Mouse (Mus musculus): Measurements from ENCODE around the gene Olfr799.

Olfr799 gene

GRCm38 (mm10) chr10:129637184-129637583, at the start of gene Olfr799:
Gene Olfr799, plus strand, starts transcription at chr10:129637484.
- DNase-seq = no peak

DNA sequence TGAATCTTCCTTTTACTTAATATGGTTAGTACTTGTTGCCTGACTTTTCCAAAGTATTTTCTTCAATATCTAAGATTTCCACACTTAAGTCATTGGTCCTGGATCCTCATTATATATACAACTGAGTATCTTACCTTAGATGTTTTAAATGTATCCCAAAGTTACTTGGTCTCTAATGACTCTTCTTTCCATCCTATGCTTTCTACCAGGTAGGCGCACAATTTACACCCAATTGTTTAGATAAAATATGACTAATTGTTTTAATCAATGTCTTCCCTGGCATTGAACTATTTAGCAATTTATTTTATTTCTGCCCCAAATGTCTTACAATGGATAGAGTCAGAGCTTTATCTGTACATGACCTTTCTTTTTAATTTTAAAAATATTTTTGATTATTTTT, 24.8 kb upstream of the Olfr799 start, which contains the start of gene Olfr796:
Olfr796 (minus strand) TSS at position 101 of the 400 bp plus-strand sequence.
- DNase-seq = no peak

GRCm38 (mm10) chr10:129621724-129622123, 15.6 kb upstream of the Olfr799 start:
- DNase-seq = no peak

- no peak for DNase-seq
These were observed 14.0 kb upstream of the Olfr799 start for GRCm38 (mm10) chr10:129623251-129623650.

DNA sequence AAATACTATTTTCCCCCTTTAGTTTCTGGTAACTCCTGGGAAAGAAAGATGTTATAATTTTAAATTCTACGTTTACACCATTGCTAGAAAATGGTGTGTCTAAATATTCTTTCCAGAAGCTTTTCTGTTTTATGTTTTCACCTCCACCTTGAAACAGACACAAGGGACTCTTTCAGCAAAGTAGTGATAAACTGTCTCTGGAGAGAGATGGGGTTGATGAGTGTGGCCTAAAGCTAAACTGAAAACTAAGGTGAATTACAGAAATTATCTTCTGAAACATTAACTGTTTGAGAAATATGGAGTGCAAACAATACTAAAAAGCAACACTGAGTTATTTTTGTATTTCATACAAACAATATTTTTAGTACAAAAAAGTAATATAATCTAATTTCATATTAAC, 9.4 kb upstream of the Olfr799 start, which contains the start of gene Olfr798:
Olfr798 (minus strand) TSS at position 101 of the 400 bp plus-strand sequence.
- DNase-seq = no peak

DNA sequence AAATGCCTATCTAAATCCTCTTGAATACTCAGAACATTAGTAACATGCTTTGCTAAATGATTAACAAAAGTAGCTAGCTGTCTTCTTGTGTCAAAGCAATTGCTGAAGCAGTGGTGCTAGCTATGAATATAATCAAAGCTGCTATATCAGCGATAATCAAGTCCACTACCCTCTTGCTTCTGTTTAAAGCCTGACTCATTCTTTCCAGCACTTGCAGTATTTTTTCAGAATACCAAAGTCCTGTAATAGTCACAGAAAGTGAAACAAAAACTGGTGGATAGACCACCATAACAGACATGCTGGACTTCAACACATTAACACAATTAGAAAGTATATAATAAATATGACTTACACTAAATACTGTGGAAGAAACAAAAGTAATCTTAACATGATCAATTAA, 14.5 kb downstream of the Olfr799 start:
- DNase-seq = no peak

DNA sequence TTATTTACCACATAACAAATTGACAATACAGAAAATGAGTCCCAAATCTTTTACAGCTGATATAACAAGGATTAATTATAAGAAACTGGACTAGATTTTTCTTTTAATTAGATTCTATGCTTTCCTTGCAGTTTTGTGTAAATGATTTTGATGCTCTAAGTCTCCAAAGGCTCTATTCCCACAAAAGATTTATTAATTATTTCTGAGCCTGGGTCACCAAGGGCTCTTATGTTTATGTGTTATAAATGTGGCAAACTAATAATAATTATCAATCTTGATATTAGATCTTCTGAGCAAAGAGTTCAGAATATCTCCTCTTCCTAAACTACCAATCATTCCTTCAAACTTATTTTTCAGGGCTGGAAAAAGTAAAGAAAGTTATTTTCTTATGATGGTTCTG, 20.1 kb downstream of the Olfr799 start, which contains the start of gene Olfr800:
Olfr800 (plus strand) TSS at position 301 of the 400 bp plus-strand sequence.
- no peak for DNase-seq

- DNase-seq = no peak
These were observed 36.5 kb downstream of the Olfr799 start, which contains the start of gene Olfr801 for GRCm38 (mm10) chr10:129673765-129674164. Gene Olfr801, minus strand, starts transcription at chr10:129673865.

DNA sequence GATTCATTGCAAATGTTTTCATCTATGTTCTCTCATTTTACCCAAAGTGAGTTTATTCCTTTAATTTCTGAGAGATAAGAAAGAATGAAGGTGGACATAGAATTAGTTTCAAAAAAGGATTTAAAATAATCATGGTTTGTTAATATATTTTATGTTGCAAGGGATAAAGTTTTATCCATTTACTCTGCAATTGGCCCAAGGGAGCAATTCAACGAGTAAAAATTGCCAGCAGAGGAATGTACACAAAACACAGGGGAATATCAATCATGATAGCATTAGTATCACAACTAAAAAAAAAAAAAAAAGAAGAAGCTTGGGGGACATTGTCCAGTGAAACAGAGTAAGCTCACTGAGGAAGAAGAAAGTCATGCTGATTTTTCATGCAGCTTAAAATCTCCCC, 50.8 kb downstream of the Olfr799 start, which contains the start of gene Olfr802:
Olfr802 (minus strand) TSS at position 101 of the 400 bp plus-strand sequence.
- no peak for DNase-seq

GRCm38 (mm10) chr10:129694186-129694585, 56.9 kb downstream of the Olfr799 start, which contains the start of gene Olfr803:
Gene Olfr803, minus strand, starts transcription at chr10:129694286.
- no peak for DNase-seq
